Mouse (Mus musculus) heart, postnatal 0 days (tissue): Measurements from ENCODE around the gene Hist1h2ad.

ENCODE experiments used
- CTCF ChIP-seq: IDR thresholded peaks from 2 replicates; pipeline ENCODE4 v1.5.1; 2016; ENCODE audit warnings: antibody characterized with exemption, control low read depth, low read depth
- EP300 ChIP-seq: IDR thresholded peaks from 2 replicates; pipeline ENCODE4 v1.6.1; 2016; ENCODE audit warnings: antibody characterized with exemption, low read depth

DNA sequence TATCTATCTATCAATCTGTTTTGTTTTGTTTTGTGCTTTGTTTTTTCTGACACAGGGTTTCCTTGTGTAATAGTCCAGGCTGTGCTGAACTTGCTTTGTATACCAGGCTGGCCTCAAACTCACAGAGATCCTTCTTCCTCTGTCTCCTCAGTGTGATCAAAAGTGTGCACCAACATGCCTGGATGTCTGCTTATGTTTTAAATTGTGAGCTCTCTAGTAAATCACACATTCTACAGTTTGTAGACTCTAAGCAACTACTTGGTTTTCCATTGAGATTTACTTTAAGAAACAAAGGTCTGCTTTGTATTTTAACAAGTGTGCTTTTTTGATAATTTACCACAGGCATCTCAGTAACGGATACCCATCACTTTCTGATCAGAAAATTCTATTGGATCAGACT lies 3.7 kb downstream of the Hist1h2ad start:
- TF ChIP-seq CTCF (no peak), EP300 (no peak)
